ENCODE assay signal across 8 mouse cellular contexts in genomic region chr5:92434571-92434985, GRCm38 (mm10). TPM values are rescaled to one million over a fixed set of nuclear protein-coding genes. Genes with fewer than 3 reads are reported as not detected.
DNase-seq lines count a peak whose midpoint lies in the region; ATAC-seq and TF ChIP-seq lines count a peak whose summit lies in the region.

No protein-coding gene starts in this region.

- no peak for ATAC-seq in hindbrain, embryonic 15.5 days (ENCODE audit: low FRiP score, low read depth)

- WGBS in cerebellum, adult 2 months = under 1% methylated on average over 38 of the region's 39 CpGs
- under 1% methylated on average over 36 of the region's 39 CpGs for WGBS in thymus, adult 2 months
- WGBS in hindbrain, embryonic 15.5 days = 0% methylated on average over 36 of the region's 39 CpGs

- H3K9me3 ChIP-seq in hindbrain, embryonic 15.5 days = no peaks in the 10 kb centered on the region
- no peaks in the 10 kb centered on the region for H3K9me3 ChIP-seq in megakaryocyte, embryonic 14.5 days

- no peak overlapping the region for H3K27ac ChIP-seq in cerebellum, adult 2 months (ENCODE audit: insufficient read depth, low read length)
- no peak overlapping the region for H3K27ac ChIP-seq in thymus, adult 2 months (ENCODE audit: control insufficient read depth, insufficient read depth, low read length)
- peak overlapping the region; percentile 77 for H3K27ac ChIP-seq in hindbrain, embryonic 15.5 days (replicated peaks)

- no peak for TF ChIP-seq CTCF in cerebellum, adult 2 months (IDR thresholded peaks at IDR 0.05; ENCODE audit: borderline replicate concordance, insufficient read depth, low read depth, low read length)
- TF ChIP-seq CTCF in thymus, adult 2 months (IDR thresholded peaks at IDR 0.05; ENCODE audit: borderline replicate concordance, control insufficient read depth, extremely low read depth, insufficient read depth, low read length, poor library complexity) = no peak

- DNase-seq in cerebellum, adult 2 months = no peak
- DNase-seq in cerebellum, postnatal 14 days = no peak
- no peak for DNase-seq in thymus, adult 2 months
- no peak for DNase-seq in thymus, postnatal 14 days
- DNase-seq in adrenal gland, postnatal 36 days = no peak
- no peak for DNase-seq in layer of hippocampus, adult 9-10 months (ENCODE audit: low spot score)

- H3K4me2 ChIP-seq in hindbrain, embryonic 15.5 days = peak overlapping the region; percentile 84

- no peak for TF ChIP-seq POLR2A in cerebellum, adult 2 months (IDR thresholded peaks at IDR 0.05; ENCODE audit: borderline replicate concordance, insufficient read depth, low read length)
- no peak for TF ChIP-seq POLR2A in thymus, adult 2 months (IDR thresholded peaks at IDR 0.05; ENCODE audit: control insufficient read depth, extremely low read depth, insufficient read depth, low read length, poor library complexity)

- H3K36me3 ChIP-seq in thymus, adult 2 months (ENCODE audit: control insufficient read depth, insufficient read depth, low read length) = peaks cover 5% of the 10 kb centered on the region; the same call in 1 of the 2 replicates
- H3K36me3 ChIP-seq in hindbrain, embryonic 15.5 days = 0 out of 2 replicates have a peak, but pooled peaks cover 4% of the 10 kb centered on the region
- peaks cover 13% of the 10 kb centered on the region for H3K36me3 ChIP-seq in megakaryocyte, embryonic 14.5 days (replicated peaks; ENCODE audit: low read length)

- no peaks in the 10 kb centered on the region for H3K27me3 ChIP-seq in cerebellum, adult 2 months (ENCODE audit: control insufficient read depth, insufficient read depth, low read length)
- H3K27me3 ChIP-seq in thymus, adult 2 months (ENCODE audit: control insufficient read depth, insufficient read depth, low read length) = no peaks in the 10 kb centered on the region
- no peaks in the 10 kb centered on the region for H3K27me3 ChIP-seq in hindbrain, embryonic 15.5 days
- H3K27me3 ChIP-seq in megakaryocyte, embryonic 14.5 days (replicated peaks) = no peaks in the 10 kb centered on the region

- H3K9ac ChIP-seq in hindbrain, embryonic 15.5 days = peak overlapping the region; percentile 83

- H3K4me3 ChIP-seq in cerebellum, adult 2 months (replicated peaks; ENCODE audit: insufficient read depth, low read depth, low read length) = peak overlapping the region; percentile 76
- H3K4me3 ChIP-seq in thymus, adult 2 months (ENCODE audit: control insufficient read depth, insufficient read depth, low read length) = peak overlapping the region; percentile 69
- peak overlapping the region; percentile 85 for H3K4me3 ChIP-seq in hindbrain, embryonic 15.5 days
- peak overlapping the region; percentile 96 for H3K4me3 ChIP-seq in megakaryocyte, embryonic 14.5 days (replicated peaks)

- no peaks in the 10 kb centered on the region for H3K4me1 ChIP-seq in cerebellum, adult 2 months (ENCODE audit: control insufficient read depth, insufficient read depth, low read length)
- H3K4me1 ChIP-seq in thymus, adult 2 months (replicated peaks; ENCODE audit: control insufficient read depth, insufficient read depth, low read length) = peaks cover 5% of the 10 kb centered on the region; the same call in 1 of the 2 replicates
- peaks cover 21% of the 10 kb centered on the region for H3K4me1 ChIP-seq in hindbrain, embryonic 15.5 days (replicated peaks)
- peaks cover 30% of the 10 kb centered on the region for H3K4me1 ChIP-seq in megakaryocyte, embryonic 14.5 days

RNA-seq across cellular contexts. Expression of gene Nup54, which starts 0.4 kb away (rescaled TPM):
- polyA plus RNA-seq in cerebellum, adult 2 months (2012; rRNA removed) = 33.0 and 36.9 TPM in 2 replicates
- polyA plus RNA-seq in thymus, adult 2 months (2012; rRNA removed) = 26.9 and 34.6 TPM in 2 replicates
- 47.3 and 50.5 TPM in 2 replicates for polyA plus RNA-seq in hindbrain, embryonic 15.5 days (2015; fragmentation: Nextera tagmentation; extraction: Ambion mirVana)
- 3.1 TPM in 1 of 2 replicates, not detected in the other for polyA plus RNA-seq in megakaryocyte, embryonic 14.5 days (2012; ENCODE audit: insufficient read depth, low replicate concordance)
- total RNA-seq in adrenal gland, postnatal 36 days (2021) = 10 to 100 TPM; 28.4 to 31.3 TPM
